Mouse (Mus musculus) liver, postnatal 0 days (tissue): Measurements from ENCODE around the gene Chmp6. TPM values are rescaled to one million over a fixed set of nuclear protein-coding genes. Genes with fewer than 3 reads are reported as not detected.

Source experiments
- ATAC-seq: fragments of 200-750 bp; cut with Nextera tagmentation; 2 replicates; pipeline ENCODE4 v1.8.0; 2017; ENCODE audit warnings: mild to moderate bottlenecking, moderate library complexity
- DNase-seq: peaks from one replicate; pipeline ENCODE4 v3.0.0-alpha.2; 2016
- H3K27ac ChIP-seq: fragments of 300-500 bp; sonication (generic); 2 replicates; pipeline ENCODE4 v1.5.1; 2014; ENCODE audit warnings: antibody characterized with exemption, moderate library complexity, mild to moderate bottlenecking, low read depth
- H3K27me3 ChIP-seq: fragments of 300-500 bp; sonication (generic); 2 replicates; pipeline ENCODE4 v1.6.1; 2014; ENCODE audit warnings: low read length, control low read depth, mixed read lengths; ENCODE audit not compliant: insufficient read depth
- H3K36me3 ChIP-seq: fragments of 300-500 bp; sonication (generic); replicated peaks from 2 replicates; pipeline ENCODE4 v1.6.1; 2014; ENCODE audit warnings: mild to moderate bottlenecking, control low read depth, low read length, moderate library complexity, mixed read lengths; ENCODE audit not compliant: insufficient read depth
- H3K4me1 ChIP-seq: fragments of 300-500 bp; sonication (generic); 2 replicates; pipeline ENCODE4 v1.6.1; 2014; ENCODE audit warnings: antibody characterized with exemption, mild to moderate bottlenecking, control low read depth; ENCODE audit not compliant: insufficient read depth
- H3K4me2 ChIP-seq: fragments of 300-500 bp; sonication (generic); 2 replicates; pipeline ENCODE4 v1.6.1; 2014; ENCODE audit warnings: low read depth, mild to moderate bottlenecking, low read length, moderate library complexity, mixed read lengths
- H3K4me3 ChIP-seq: fragments of 300-500 bp; sonication (generic); 2 replicates; pipeline ENCODE4 v1.5.1; 2014; ENCODE audit warnings: low read depth, low read length
- H3K9ac ChIP-seq: fragments of 300-500 bp; sonication (generic); replicated peaks from 2 replicates; pipeline ENCODE4 v1.6.1; 2014; ENCODE audit warnings: mild to moderate bottlenecking, moderate library complexity
- H3K9me3 ChIP-seq: fragments of 300-500 bp; sonication (generic); 2 replicates; pipeline ENCODE4 v1.6.1; 2016; ENCODE audit warnings: mild to moderate bottlenecking, control low read depth, low read length, mixed read lengths
- CTCF ChIP-seq: sonication (generic); IDR thresholded peaks from 2 replicates; pipeline ENCODE4 v1.5.1; 2016; ENCODE audit warnings: antibody characterized with exemption, low read depth
- EP300 ChIP-seq: IDR thresholded peaks from 2 replicates; pipeline ENCODE4 v1.6.1; 2016; ENCODE audit warnings: antibody characterized with exemption, low read depth, mild to moderate bottlenecking
- WGBS: fragments of 180-500 bp; shearing (Covaris S2); extraction: QIAGEN DNeasy Blood & Tissue Kit; methylation state at CpG from one replicate; pipeline ENCODE4 v1.1.7; 2014; ENCODE audit not compliant: insufficient replicate concordance; 5-methylcytosine and 5-hydroxymethylcytosine counted together
- polyA plus RNA-seq: library from polyadenylated mRNA; unstranded; fragments of >200 nt; fragmentation: Nextera tagmentation; extraction: Ambion mirVana; gene quantifications from 2 replicates; pipeline ENCODE4 v1.2.1, GENCODE M21; 2015

Chmp6 gene
- polyA plus RNA-seq, 1 experiment from 2014 or later = 30.5 TPM

DNA sequence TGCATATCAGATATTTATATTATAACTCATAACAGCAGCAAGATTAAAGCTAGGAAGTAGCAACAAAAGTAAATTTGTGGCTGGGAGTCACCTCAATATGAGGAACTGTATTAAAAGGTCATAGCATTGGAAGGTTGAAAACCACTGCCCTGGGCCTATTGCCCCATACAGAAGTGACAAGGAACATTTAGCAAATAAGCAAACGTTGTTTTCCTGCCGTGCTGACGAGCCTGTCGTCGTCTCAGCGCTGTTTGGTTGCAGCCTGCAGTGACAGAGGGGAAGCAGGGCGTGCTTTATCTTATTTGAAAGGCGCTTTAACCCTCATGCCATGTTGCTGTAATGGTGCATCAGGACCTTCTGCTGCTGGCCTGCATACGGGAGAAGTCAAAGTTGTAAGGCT, 37.6 kb upstream of the Chmp6 start:
- Histone ChIP-seq H3K36me3 (peaks cover 26% of the 10 kb centered on the region), H3K4me1 (no peaks in the 10 kb centered on the region), H3K4me3 (no peak overlapping the region), H3K9ac (no peak overlapping the region), H3K4me2 (no peak overlapping the region), H3K27me3 (no peaks in the 10 kb centered on the region), H3K9me3 (no peaks in the 10 kb centered on the region), H3K27ac (peak overlapping the region; percentile 69)
- no peak for TF ChIP-seq CTCF
- peak; percentile 26; the same call in 1 of the 2 replicates for TF ChIP-seq EP300
- WGBS = 65% methylated on average over 9 of the region's 9 CpGs
- DNase-seq = peak; percentile 42
- peak; percentile 55 for ATAC-seq

DNA sequence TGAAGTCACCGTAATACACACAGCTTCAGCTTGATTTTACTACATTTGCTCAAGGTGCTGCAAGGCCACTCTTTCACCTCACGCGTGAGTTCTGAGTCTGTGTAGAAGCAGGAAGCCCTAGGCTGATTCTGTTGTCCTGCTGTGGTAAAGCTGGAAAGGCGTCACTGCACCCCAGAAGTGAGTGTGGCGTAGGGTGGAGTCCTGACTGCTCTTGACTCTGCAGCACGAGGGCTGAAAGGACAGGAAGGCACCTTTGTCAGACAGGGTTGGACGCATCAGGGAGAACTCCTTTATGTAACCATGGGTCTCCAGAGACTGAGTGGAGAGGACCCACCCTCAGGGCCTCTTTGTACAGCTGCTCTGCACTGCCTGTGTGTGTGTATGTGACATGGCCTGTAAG, 36.1 kb upstream of the Chmp6 start:
- no peaks in the 10 kb centered on the region for H3K4me1 ChIP-seq
- no peaks in the 10 kb centered on the region for H3K9me3 ChIP-seq
- peaks cover 22% of the 10 kb centered on the region for H3K36me3 ChIP-seq
- no peak for TF ChIP-seq EP300
- no peak for TF ChIP-seq CTCF
- H3K4me2 ChIP-seq = no peak overlapping the region
- WGBS = 83% methylated on average over 7 of the region's 7 CpGs
- ATAC-seq (no peak), DNase-seq (no peak)
- no peak overlapping the region for H3K4me3 ChIP-seq
- no peak overlapping the region for H3K9ac ChIP-seq
- peak overlapping the region; percentile 69; the same call in 1 of the 2 replicates for H3K27ac ChIP-seq
- H3K27me3 ChIP-seq = no peaks in the 10 kb centered on the region

GRCm38 (mm10) chr11:119879573-119879972, 33.7 kb upstream of the Chmp6 start:
- no peak for TF ChIP-seq CTCF
- no peak for TF ChIP-seq EP300

GRCm38 (mm10) chr11:119883646-119884045, 29.6 kb upstream of the Chmp6 start:
- Histone ChIP-seq H3K27me3 (no peaks in the 10 kb centered on the region), H3K9me3 (no peaks in the 10 kb centered on the region), H3K36me3 (peaks cover 19% of the 10 kb centered on the region), H3K4me2 (no peak overlapping the region), H3K9ac (no peak overlapping the region), H3K4me3 (no peak overlapping the region), H3K27ac (no peak overlapping the region), H3K4me1 (no peaks in the 10 kb centered on the region)
- ATAC-seq (no peak), DNase-seq (no peak)
- 77% methylated on average over 2 of the region's 2 CpGs for WGBS
- TF ChIP-seq EP300 (no peak), CTCF (no peak)

More at GRCm38 (mm10) chr11:119879573-119879972, 33.7 kb upstream of the Chmp6 start:
- Histone ChIP-seq H3K9me3 (no peaks in the 10 kb centered on the region), H3K9ac (no peak overlapping the region), H3K27ac (no peak overlapping the region), H3K4me2 (no peak overlapping the region), H3K4me3 (no peak overlapping the region), H3K4me1 (no peaks in the 10 kb centered on the region), H3K36me3 (peaks cover 9% of the 10 kb centered on the region), H3K27me3 (no peaks in the 10 kb centered on the region)
- DNase-seq = no peak
- ATAC-seq = no peak
- 93% methylated on average over 5 of the region's 5 CpGs for WGBS

- Histone ChIP-seq H3K9ac (no peak overlapping the region), H3K4me1 (no peaks in the 10 kb centered on the region), H3K4me2 (no peak overlapping the region), H3K27me3 (no peaks in the 10 kb centered on the region), H3K9me3 (no peaks in the 10 kb centered on the region), H3K36me3 (peaks cover 38% of the 10 kb centered on the region), H3K4me3 (no peak overlapping the region), H3K27ac (no peak overlapping the region)
- WGBS = 94% methylated on average over 3 of the region's 3 CpGs
- TF ChIP-seq CTCF (no peak), EP300 (no peak)
- DNase-seq = no peak
- no peak for ATAC-seq
Measured at GRCm38 (mm10) chr11:119889966-119890365, 23.3 kb upstream of the Chmp6 start.

- no peak overlapping the region for H3K27ac ChIP-seq
- no peaks in the 10 kb centered on the region for H3K9me3 ChIP-seq
- DNase-seq = no peak
- ATAC-seq = no peak
- no peak overlapping the region for H3K4me3 ChIP-seq
- H3K9ac ChIP-seq = no peak overlapping the region
- H3K27me3 ChIP-seq = no peaks in the 10 kb centered on the region
- H3K4me1 ChIP-seq = no peaks in the 10 kb centered on the region
- no peak overlapping the region for H3K4me2 ChIP-seq
- TF ChIP-seq EP300 = no peak
- peaks cover 28% of the 10 kb centered on the region for H3K36me3 ChIP-seq
- 85% methylated on average over 7 of the region's 7 CpGs for WGBS
Measured at GRCm38 (mm10) chr11:119891601-119892215, 21.5 kb upstream of the Chmp6 start.
